Mouse (Mus musculus) cerebellum, postnatal 25 days (tissue): ENCODE measurements around the gene Manbal.

ENCODE experiments used
- DNase-seq, 2 experiments: peaks; one replicate each; pipeline ENCODE4 v3.0.0; 2021; ENCODE audit warnings: mixed read lengths in 2 of 2

Manbal gene

DNA sequence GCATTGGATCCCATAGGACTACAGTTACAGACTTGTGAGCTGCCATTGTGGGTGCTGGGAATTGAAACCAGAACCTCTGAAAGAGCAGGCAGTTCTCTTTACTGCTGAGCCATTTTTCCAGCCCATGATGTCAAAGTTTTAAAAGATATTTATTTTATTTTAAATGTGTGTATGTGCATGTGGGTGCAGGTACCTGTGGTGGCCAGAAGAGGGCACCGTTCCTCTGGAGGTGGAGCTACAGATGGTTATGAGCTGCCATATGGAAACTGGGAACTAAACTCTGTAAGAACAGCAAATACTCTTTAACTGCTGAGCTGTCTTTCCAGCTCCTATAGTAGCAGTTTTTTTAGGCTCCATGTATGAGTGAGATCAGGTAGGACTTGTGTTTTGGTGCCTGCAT lies 74.0 kb downstream of the Manbal start:
- no peak for DNase-seq
